Mouse (Mus musculus): ENCODE results near the gene Ppp1r1b.
A peak's percentile ranks its signal among the peaks of the same experiment; 100 is the strongest.

Gene Ppp1r1b

DNA sequence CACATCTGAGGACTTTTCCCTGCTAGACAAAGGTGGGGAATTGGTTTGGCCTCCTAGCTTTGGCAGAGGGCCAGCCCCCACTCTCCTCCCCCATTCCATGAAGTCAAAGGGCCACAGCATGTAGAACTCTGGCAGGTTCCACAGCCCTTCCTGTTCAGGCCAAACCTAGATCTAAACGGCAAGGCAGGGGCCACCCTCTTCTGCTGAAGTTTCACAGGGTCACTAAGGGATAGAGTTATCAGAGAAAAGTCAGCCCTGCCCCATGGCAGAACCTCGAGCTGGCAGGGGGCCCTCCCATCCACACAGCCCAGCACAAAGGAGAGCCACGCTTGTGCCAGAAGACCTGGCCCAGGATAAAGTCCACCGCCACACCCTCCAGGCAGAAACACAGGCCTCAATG, 46.8 kb downstream of the Ppp1r1b start:
- no peak for DNase-seq (ENCODE audit: low spot score)

DNA sequence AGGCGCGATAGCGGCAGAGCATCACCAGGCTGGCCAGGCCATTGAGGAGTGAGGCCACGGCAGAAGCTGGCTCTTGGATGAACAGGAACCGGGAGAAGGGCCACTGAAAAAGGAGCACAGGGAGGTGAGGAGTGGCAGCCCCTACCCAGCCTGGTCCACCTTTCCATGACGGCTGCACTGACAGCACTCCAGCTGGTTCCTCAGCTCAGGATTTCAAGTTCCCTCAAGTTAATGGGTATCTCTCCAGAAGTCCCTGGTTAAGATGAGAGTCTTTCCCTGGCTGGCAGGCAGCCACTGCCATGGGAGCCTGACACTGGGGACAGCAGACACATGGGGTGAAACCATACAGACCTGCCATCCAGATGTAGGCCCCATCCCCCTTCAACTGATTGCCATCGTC, 49.7 kb downstream of the Ppp1r1b start:
- DNase-seq (ENCODE audit: low spot score): no peak

DNA sequence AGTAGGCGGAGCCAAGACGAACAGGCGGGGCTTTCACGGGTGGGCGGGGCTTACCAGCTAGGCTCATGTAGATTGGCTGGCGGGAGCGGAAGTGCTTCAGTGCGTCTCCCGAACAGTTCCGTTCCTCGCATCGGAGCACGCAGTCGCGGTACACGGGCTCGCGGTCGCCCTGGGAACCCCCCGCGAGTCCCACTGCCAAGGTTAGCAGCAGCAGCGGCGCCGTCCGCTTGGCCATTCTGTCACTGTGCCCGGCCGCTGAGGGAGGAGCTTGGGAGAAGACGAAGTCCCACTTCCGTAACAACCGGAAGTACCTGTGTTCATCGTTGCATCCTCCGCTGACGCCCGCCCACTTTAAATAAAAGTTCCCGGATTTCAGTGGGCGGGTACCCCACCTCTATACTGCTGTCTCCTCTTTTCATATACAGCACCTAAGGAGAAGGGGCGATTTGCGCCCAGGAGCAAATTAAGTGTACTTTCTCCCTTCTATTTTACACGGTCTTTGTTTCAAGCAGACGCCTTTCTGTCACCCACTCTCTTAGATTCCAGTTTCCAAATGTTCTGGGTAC, 52.0 kb downstream of the Ppp1r1b start, which contains the start of gene Pgap3:
TSS of gene Pgap3 (minus strand) at position 330 of the 566 bp plus-strand sequence.
- peak; percentile 94 for DNase-seq (ENCODE audit: low spot score)

DNA sequence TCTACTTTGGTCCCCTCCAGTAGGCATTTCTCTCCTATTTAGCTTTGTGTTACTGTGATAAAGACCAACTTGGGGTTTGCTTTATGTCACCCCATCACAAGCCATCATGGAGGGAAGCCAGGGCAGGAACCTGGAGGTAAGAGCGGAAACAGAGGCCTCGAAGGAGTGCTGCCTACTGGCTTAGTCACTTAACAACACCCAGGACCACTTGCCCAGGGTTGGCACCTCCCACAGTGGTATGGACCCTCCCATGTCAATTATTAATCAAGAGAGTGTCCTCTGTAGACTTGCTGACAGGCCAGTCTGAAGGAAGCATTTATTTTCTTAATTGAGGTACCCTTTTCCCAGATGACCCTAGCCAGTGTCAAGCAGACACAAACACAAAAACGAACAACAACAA, 52.6 kb downstream of the Ppp1r1b start:
- DNase-seq (ENCODE audit: low spot score): no peak

DNA sequence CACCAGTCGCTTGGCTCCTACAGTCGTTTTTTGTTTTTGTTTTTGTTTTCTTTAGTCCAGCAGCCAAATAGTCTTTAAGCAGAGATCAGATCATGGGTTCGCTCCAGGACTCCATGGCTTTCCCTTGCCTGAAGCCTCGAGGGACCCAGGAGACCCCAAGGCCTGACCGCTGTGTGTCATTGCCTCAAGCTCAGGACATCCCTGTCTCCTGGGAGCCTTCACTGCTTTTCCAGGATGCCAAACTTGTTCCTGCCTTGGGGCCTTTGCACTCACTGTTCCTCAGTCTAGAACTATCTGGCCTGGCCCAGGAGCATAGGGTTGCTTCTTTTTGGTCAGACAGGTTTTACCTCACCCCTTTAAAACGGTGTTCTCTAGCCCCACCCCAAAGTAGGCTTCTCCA, 58.4 kb downstream of the Ppp1r1b start:
- DNase-seq (ENCODE audit: low spot score): no peak
